Mouse (Mus musculus) erythroblast, embryonic 14.5 days (primary cell): ENCODE results near the gene Rtn4rl1. TPM values are rescaled to one million over a fixed set of nuclear protein-coding genes. Genes with fewer than 3 reads are reported as not detected.

ENCODE experiments used
- H3K27me3 ChIP-seq: 2 replicates; pipeline ENCODE4 v1.6.1; 2012; ENCODE audit warnings: inconsistent platforms; ENCODE audit not compliant: control insufficient read depth
- H3K36me3 ChIP-seq: 2 replicates; pipeline ENCODE4 v1.6.1; 2012; ENCODE audit warnings: mild to moderate bottlenecking, inconsistent platforms; ENCODE audit not compliant: control insufficient read depth
- H3K4me1 ChIP-seq: 2 replicates; pipeline ENCODE4 v1.6.1; 2012; ENCODE audit warnings: inconsistent platforms; ENCODE audit not compliant: control insufficient read depth
- H3K4me3 ChIP-seq: replicated peaks from 2 replicates; pipeline ENCODE3; 2012; ENCODE audit warnings: moderate library complexity, mild to moderate bottlenecking, inconsistent platforms
- H3K9me3 ChIP-seq: 2 replicates; pipeline ENCODE4 v1.6.1; 2012; ENCODE audit warnings: low read length, inconsistent platforms, mixed read lengths; ENCODE audit not compliant: control insufficient read depth
- GATA1 ChIP-seq: IDR thresholded peaks from 2 replicates; pipeline ENCODE4 v1.6.1; 2012; ENCODE audit warnings: low read length, inconsistent platforms, mixed read lengths
- TAL1 ChIP-seq: IDR thresholded peaks from 3 replicates; pipeline ENCODE4 v1.6.1; 2012; ENCODE audit warnings: low read length, inconsistent platforms, mixed read lengths
- polyA plus RNA-seq: library from polyadenylated mRNA; stranded (reverse); fragments of >175 nt; gene quantifications from 2 replicates; pipeline ENCODE4 v1.2.3, GENCODE M21; 2012

The Rtn4rl1 gene
- polyA plus RNA-seq, 1 experiment: not detected

DNA sequence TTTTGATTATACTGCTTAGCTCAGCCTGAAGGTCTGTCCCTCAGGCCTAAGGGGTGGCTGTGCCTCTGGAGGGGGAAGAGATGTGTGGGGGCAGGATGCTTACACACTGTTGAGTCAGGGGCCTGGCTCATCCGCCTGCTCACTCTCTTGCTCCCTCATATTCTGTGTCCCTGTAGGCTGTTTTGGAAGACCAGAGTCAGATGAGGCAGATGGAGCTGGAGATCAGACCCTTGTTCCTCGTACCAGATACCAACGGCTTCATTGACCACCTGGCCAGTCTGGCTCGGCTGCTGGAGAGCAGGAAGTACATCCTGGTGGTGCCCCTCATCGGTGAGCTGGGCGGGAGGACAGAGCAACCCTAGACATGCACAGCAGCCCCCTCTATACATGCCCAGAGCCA lies 37.6 kb upstream of the Rtn4rl1 start:
- H3K27me3 ChIP-seq: no peaks in the 10 kb centered on the region
- peaks cover 31% of the 10 kb centered on the region for H3K36me3 ChIP-seq
- no peaks in the 10 kb centered on the region for H3K9me3 ChIP-seq
- no peak overlapping the region for H3K4me3 ChIP-seq
- TF ChIP-seq GATA1: no peak
- TF ChIP-seq TAL1: no peak
- no peaks in the 10 kb centered on the region for H3K4me1 ChIP-seq

DNA sequence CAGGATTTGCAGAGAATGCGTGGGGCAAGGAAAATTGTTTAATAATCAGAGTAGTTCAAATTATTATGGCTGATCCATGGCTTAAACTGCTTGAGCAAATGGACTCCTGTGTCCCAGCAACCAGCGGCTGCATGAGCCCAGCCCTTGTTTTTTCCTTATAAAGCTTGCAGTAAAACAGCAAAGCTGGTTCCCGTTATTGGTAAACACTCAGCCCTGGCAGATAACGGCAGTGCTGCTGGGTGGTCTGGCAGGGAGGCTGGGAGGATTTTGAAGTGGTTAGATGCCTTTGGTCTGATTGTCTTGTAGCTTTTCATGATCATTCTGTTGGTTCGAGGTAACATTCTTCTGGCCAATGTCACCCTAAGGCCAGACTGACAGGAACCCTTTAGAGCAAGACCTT lies 37.2 kb upstream of the Rtn4rl1 start:
- peaks cover 33% of the 10 kb centered on the region for H3K36me3 ChIP-seq
- no peak for TF ChIP-seq GATA1
- no peak for TF ChIP-seq TAL1
- no peaks in the 10 kb centered on the region for H3K9me3 ChIP-seq
- no peaks in the 10 kb centered on the region for H3K4me1 ChIP-seq
- no peaks in the 10 kb centered on the region for H3K27me3 ChIP-seq
- H3K4me3 ChIP-seq: no peak overlapping the region

DNA sequence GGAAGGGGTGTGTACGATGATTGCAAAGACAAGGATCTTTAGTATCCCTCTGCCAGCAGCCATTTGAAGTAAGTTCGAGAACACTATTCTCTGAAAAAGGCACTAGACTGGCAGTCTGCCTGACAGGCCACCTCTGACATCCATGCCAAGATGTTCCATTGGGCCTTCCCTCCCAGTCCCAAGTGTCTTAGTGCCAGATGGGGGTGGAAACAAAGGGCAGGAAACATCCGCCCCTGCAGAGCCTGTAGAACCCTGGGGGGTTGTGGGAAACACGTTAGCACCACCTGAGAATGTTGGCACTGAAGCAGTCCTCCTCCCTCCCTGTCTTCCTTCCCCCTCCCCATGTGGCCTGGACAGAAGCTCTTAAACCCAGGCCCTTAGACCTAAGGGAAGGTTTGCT lies 36.5 kb upstream of the Rtn4rl1 start:
- peaks cover 37% of the 10 kb centered on the region for H3K36me3 ChIP-seq
- H3K9me3 ChIP-seq: no peaks in the 10 kb centered on the region
- H3K4me1 ChIP-seq: no peaks in the 10 kb centered on the region
- H3K27me3 ChIP-seq: no peaks in the 10 kb centered on the region
- TF ChIP-seq TAL1 (no peak), GATA1 (no peak)
- no peak overlapping the region for H3K4me3 ChIP-seq

DNA sequence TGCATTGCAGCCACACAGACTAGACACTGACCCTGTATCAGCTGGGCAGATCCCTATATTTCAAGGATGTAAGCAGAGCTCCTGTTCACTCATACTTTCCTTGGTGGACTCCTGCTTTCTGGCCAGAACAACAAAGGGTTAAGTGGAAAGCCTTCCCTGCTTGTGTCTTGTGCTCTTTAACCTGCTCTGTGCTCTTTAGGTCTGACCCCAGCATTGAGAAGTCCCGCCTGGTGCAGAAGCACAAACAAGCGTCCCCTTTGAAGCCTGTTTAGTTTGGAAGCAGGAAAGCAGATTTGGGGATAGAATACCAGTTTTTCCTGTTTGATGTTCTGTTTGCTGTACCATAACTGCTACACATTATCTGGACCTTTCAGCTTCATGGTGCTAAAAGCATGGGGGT lies 35.7 kb upstream of the Rtn4rl1 start:
- no peaks in the 10 kb centered on the region for H3K4me1 ChIP-seq
- no peaks in the 10 kb centered on the region for H3K9me3 ChIP-seq
- TF ChIP-seq TAL1: no peak
- TF ChIP-seq GATA1: no peak
- H3K27me3 ChIP-seq: no peaks in the 10 kb centered on the region
- no peak overlapping the region for H3K4me3 ChIP-seq
- peaks cover 41% of the 10 kb centered on the region for H3K36me3 ChIP-seq

DNA sequence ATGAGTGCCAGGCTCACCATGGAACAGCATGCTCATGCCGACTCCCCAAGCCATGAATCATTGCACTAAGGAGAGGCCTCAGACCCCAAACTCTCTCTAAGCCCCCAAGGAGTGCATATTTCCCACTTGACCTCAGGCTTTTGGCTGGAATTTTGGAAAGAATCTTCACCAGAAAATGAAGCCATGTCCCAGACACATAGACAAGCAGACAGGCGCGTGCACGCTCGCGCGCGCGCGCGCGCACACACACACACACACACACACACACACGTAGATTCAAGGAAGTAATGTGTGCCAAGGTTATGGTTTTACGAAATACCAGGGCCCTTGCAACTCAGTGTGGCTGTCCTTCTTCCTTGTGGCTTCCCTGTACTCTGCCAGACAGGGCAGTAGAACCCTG lies 35.2 kb upstream of the Rtn4rl1 start:
- H3K4me1 ChIP-seq: no peaks in the 10 kb centered on the region
- H3K27me3 ChIP-seq: peaks cover 2% of the 10 kb centered on the region
- TF ChIP-seq GATA1: no peak
- TF ChIP-seq TAL1: no peak
- H3K9me3 ChIP-seq: no peaks in the 10 kb centered on the region
- peaks cover 44% of the 10 kb centered on the region for H3K36me3 ChIP-seq
- H3K4me3 ChIP-seq: no peak overlapping the region

DNA sequence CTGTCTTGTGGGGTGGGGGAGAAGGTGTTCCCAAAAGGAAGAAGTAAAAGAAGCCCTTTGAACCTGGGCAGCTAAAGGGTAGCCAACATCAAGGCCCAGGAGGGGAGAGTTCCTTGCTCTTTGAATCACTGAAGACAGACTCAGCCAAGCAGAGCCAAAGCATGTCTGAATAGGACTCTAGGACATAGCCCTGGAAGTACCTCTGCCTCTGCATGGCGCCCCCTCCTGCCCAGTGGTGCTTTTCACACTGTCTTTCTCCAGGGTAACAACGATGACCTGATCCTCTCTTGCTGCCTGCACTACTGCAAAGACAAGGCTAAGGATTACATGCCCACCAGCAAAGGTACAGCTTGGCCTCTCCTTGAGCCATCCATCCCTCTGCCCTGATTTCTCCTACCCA lies 34.0 kb upstream of the Rtn4rl1 start:
- Histone ChIP-seq H3K4me1 (no peaks in the 10 kb centered on the region; the same call in 1 of the 2 replicates), H3K9me3 (no peaks in the 10 kb centered on the region), H3K4me3 (no peak overlapping the region), H3K36me3 (peaks cover 45% of the 10 kb centered on the region), H3K27me3 (peaks cover 13% of the 10 kb centered on the region)
- TF ChIP-seq GATA1: no peak
- no peak for TF ChIP-seq TAL1

DNA sequence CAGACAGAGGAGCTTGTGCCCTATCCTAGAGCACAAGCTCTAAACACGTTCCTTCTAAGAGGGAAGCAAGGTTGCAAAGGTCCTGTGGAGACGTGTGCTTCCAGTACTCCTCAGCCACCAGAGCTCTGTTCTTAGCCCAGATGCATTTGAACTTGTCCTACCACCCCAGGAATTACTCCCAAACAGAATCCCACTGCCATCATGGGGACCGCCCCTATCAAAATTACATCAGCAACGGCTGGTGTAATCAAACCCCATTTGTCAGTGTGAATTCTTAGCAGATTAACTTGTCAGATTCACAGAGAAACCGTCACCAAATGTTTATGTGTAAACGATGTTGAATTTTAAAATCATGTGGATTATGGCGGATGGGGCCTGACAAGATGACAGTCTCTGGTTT lies 32.6 kb upstream of the Rtn4rl1 start:
- TF ChIP-seq TAL1: no peak
- TF ChIP-seq GATA1: no peak
- Histone ChIP-seq H3K4me1 (peaks cover 10% of the 10 kb centered on the region), H3K9me3 (peaks cover 9% of the 10 kb centered on the region), H3K27me3 (peaks cover 27% of the 10 kb centered on the region), H3K36me3 (peaks cover 44% of the 10 kb centered on the region), H3K4me3 (no peak overlapping the region)

DNA sequence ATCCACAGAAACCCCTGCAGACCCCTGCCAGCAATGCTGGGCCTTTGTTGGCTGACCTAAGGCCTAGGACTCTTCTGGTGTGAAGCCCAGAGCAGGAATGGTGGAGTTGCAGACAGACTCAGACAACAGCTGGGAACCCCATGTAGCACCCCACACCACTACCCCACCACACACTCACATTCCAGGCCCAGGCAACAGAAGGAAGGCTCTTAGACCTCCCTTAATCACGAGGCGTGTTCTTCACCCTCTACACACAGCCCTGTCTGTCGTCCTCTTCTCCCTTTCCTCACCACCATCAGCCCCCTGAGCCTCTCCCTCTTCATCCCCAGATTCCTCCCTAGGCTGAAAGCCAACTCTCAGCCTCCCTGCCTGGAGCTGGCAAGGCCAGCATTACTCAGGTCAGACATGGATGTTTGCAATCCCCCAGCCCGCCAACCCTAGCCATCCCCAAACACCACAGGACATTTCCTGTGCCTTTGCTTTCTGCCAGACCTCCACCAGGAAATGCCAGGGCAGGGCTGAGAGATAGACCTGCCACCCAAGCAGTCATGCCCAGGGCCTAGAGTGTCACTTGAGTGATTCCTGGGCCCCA lies 32.1 kb upstream of the Rtn4rl1 start:
- Histone ChIP-seq H3K27me3 (peaks cover 32% of the 10 kb centered on the region), H3K9me3 (peaks cover 14% of the 10 kb centered on the region), H3K4me3 (no peak overlapping the region), H3K4me1 (peaks cover 16% of the 10 kb centered on the region), H3K36me3 (peaks cover 40% of the 10 kb centered on the region)
- TF ChIP-seq TAL1 (no peak), GATA1 (no peak)

DNA sequence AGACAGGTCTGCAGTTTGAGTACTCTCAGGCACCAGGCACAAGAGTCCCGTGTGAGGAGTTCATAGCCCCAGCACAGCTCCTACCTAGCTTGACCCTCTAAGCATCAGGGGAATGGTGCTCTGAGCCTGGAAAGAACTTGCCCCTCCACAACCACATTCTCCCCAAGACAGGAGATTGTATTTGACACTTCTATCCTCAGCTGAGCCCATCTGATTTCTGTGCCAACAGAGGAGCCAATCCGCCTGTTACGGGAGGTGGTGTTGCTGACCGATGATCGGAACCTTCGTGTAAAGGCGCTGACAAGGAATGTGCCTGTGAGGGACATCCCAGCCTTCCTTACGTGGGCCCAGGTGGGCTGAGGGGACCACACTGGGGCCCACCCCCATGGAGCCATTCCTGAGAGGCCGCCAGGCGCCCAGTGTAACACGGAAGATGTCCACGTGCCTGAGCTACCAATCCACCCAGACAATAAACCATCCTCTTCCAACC lies 30.9 kb upstream of the Rtn4rl1 start:
- Histone ChIP-seq H3K27me3 (peaks cover 43% of the 10 kb centered on the region), H3K4me3 (no peak overlapping the region), H3K9me3 (peaks cover 24% of the 10 kb centered on the region), H3K36me3 (peaks cover 37% of the 10 kb centered on the region), H3K4me1 (peaks cover 26% of the 10 kb centered on the region)
- no peak for TF ChIP-seq TAL1
- no peak for TF ChIP-seq GATA1

DNA sequence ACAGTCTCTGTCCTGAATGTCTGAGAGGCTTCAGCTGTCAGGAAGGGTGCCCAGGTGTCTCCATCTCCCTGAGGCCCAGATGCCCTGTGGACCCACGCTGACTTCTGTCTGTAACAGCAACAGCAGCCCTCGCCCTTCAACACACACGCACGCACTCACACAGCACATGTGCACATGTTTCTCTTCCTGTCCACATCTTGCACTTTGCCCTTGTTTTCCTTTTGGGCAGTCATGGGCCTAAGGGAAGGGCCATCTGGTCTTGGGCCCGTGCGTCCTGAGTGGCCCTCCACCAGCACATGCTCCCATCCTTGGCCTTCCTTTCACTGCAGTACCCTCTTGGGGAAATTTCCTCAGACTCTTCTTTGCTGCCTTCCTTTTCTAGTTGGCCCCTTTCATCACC lies 30.2 kb upstream of the Rtn4rl1 start:
- no peak for TF ChIP-seq GATA1
- no peak for TF ChIP-seq TAL1
- H3K27me3 ChIP-seq: peaks cover 51% of the 10 kb centered on the region
- H3K4me3 ChIP-seq: no peak overlapping the region
- peaks cover 31% of the 10 kb centered on the region for H3K4me1 ChIP-seq
- H3K36me3 ChIP-seq: peaks cover 37% of the 10 kb centered on the region
- H3K9me3 ChIP-seq: peaks cover 24% of the 10 kb centered on the region
